Mouse (Mus musculus): ENCODE results near the gene Knstrn.

Gene Knstrn

DNA sequence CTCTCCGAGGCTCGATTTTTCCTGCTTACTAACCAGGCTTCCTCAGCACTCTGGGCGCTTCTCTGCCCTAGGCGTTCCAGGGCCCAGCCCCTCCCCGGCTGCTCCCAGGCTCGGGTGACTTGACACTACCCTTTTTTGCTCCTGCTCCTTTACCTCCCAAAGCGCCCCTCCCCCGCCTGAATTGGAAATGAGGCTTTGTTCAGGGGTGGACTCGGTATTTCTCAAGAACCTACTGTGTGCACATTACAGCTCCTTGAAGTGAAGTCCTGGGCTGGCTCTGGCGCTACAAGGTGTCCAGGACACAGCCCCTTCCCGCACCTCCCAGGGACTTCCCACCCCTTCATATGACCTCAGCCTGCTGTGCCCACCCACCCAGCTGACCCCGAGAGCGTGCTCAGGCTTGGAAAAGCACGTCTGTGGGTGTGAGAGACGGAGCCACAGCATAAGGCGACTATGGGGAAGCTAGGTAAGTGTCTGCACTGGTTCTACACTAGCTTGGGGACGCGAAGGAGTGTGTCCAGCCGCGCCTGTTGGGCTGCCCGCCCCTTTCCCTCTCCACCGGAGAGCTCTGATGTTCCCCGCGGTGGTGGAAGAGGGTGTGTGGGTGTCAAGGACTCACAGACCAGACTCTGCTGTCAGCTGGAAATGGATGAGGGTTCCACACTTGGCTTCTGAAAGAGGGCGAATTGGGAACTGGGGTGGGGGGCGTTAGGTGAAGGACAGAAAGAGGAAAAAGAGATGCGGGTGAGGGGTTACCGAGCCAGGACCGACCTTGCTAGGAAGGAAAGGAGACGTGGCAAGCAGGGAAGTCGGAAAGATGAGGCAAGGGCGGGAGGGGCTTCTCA, 86.4 kb downstream of the Knstrn start, which contains the start of gene Bahd1:
Gene Bahd1 (plus strand): TSS at position 397 of the 845 bp plus-strand sequence.
- no peak for DNase-seq (ENCODE audit: low spot score in 2 of 2)

DNA sequence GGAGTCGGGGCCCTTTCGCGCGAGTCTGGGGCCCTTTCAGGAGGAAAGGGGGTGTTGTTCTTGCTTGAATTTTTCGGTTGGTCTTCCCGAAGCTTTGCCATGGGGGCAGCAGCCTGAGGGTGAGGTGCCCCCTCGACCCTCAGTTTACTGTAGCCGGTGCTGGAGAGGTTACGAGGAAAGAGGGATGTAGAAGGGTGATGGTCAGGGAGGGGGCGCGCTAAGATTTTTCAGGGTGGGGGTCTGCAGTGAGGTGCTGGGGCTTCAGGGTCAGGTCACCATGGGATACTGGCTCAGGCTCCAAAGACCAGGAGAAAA, 87.0 kb downstream of the Knstrn start:
- no peak for DNase-seq (ENCODE audit: low spot score in 2 of 2)

DNA sequence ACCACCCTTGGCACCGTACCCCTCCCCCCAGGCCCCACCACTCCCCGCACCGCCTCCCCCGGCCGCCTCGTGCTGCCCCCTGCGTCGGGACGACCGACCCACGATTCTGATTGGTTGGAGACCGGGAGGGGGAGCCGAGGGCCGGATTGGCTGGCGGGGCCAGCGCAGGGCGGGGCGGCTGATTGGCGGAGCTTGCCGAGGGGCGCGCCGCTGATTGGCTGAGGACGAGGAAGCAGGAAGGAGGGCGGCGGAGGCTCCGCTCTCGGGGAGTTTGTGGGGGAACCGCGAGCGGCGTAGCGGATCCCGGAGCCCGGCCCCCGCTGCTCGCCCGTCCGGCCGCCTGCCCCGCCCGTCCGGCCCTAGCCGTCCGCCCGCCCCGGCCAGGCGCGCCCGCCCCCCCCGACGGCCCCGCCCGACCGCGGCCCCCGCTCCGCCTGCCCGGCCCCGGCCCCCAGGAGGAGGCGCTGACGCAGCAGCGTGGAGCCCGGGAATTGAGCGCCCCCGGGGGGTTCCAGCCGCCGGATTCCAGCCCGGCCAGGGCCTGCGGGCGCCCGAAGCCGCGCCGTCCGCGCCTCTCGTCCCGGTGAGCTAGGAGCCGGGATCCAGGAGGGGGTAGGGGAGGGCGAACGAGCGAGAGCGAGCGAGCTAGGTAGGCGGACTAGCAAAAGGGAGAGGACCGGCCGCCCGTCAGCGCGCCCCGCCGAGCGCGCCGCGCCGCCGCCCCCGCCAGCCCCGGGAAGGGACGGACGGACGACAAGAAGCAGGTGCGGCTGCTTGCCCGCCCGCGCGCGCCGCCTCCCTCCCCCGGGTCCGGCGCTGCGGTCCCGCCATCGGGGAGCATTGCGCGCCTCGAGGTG, 87.6 kb downstream of the Knstrn start:
- peak; percentile 96 to 98 for DNase-seq (ENCODE audit: low spot score in 2 of 2)

DNA sequence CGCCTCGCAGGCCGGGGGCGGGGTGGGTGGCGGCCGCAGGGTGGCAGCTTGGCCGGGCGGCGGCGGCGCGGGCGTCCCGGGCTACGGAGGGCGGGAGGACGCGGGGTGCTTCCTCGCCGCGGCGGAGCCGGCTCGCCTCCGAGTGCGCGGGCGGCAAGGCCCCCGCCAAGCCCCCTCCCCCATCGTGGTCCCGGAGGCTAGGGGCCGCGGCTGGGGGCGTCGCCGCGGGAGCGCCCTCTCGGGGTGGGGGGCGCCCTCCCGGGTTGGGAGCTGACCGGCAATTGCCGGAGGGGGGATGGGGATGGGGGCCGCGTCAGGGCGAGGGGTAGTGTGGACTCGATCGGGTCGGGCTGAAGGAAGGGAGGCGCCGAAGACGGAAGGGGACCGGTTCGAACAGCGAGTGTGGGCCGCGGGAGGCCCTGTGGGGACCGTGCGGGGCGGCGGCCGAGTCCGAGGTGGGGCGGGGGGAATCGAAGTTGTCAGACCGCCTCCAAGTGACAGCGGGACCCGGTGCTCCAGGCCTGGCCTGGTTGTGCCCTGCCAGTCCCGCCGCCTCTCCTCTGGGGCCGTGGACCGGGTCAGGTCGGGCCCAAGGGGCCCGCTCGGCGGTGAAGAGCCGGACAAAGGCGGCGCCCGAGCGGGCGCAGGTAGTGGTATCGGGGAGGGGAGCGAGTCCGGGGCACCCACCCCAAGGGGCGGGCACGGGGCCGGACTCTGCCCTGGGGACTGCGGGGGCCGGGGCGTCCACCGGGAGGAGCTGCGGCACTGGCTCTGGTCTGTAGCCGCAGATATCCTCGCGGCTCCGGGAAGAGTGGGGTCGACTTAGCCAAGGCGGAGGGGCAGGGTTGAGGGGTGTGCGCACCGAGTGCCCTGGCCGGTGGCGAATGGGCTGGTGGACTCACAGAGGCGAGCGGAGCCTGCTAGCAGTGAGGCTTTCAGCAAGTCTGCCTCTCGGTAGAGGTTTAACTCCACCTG, 88.5 kb downstream of the Knstrn start:
- peak in 1 of 2 experiments; percentile 44 for DNase-seq (ENCODE audit: low spot score in 2 of 2)

DNA sequence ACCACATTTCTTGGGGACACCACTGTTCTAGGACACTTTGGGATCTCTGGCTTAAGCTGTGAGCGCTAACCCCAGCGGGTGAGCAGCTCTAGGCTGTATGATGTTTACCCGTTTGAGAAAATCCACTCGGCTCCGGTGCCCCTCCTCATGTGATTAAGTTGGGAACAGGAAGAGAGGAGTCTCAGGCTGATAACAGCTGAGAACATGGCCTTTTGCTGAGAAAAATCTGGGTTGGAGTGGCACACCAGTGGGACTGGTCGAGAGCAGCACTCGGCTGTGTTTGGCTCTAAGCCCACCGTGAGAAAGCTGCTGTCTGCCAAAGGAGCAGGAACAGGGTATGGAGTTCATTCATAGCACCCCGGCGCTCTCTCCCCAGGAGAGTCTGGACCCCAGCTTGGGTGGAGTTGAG, 89.5 kb downstream of the Knstrn start:
- DNase-seq (ENCODE audit: low spot score in 2 of 2): no peak
